Mouse (Mus musculus): ENCODE measurements around the gene Nfatc2.

- TF ChIP-seq CTCF (IDR thresholded peaks at IDR 0.05; ENCODE audit: extremely low read depth, insufficient read depth, insufficient read length, insufficient replicate concordance) (no peak), POLR2A (IDR thresholded peaks at IDR 0.05; ENCODE audit: low read depth, low read length) (no peak)
Measured at GRCm38 (mm10) chr2:168573866-168574265, 27.6 kb downstream of the Nfatc2 start.

Measured in spleen, adult 2 months (tissue).